Mouse (Mus musculus): ENCODE data around the gene Acsf3. TPM values are rescaled to one million over a fixed set of nuclear protein-coding genes. Genes with fewer than 3 reads are reported as not detected.

Gene Acsf3
- polyA plus RNA-seq, 1 experiment from 2014 or later: 17.4 TPM

GRCm38 (mm10) chr8:122844161-122844560 lies 68.9 kb downstream of the Acsf3 start:
- H3K27me3 ChIP-seq: peaks cover 11% of the 10 kb centered on the region
- no peak overlapping the region for H3K27ac ChIP-seq
- no peak overlapping the region for H3K4me3 ChIP-seq
- no peak overlapping the region for H3K4me2 ChIP-seq
- no peak overlapping the region for H3K9ac ChIP-seq
- WGBS: 81% methylated on average over 3 of the region's 3 CpGs
- no peak for ATAC-seq (ENCODE audit: low FRiP score)
- H3K9me3 ChIP-seq: no peaks in the 10 kb centered on the region
- H3K4me1 ChIP-seq (replicated peaks): peaks cover 5% of the 10 kb centered on the region
- no peaks in the 10 kb centered on the region for H3K36me3 ChIP-seq

- no peak overlapping the region for H3K27ac ChIP-seq
- no peak for ATAC-seq (ENCODE audit: low FRiP score)
- H3K27me3 ChIP-seq: peaks cover 15% of the 10 kb centered on the region
- H3K36me3 ChIP-seq: no peaks in the 10 kb centered on the region
- no peak overlapping the region for H3K9ac ChIP-seq
- no peak overlapping the region for H3K4me3 ChIP-seq
- 80% methylated on average over 4 of the region's 4 CpGs for WGBS
- H3K4me2 ChIP-seq: no peak overlapping the region
- peaks cover 5% of the 10 kb centered on the region for H3K4me1 ChIP-seq (replicated peaks)
- H3K9me3 ChIP-seq: no peaks in the 10 kb centered on the region
These were observed 70.4 kb downstream of the Acsf3 start for GRCm38 (mm10) chr8:122845662-122846061.

- Histone ChIP-seq H3K4me2 (peak within 1 kb of the TSS; percentile 34; the same call in 1 of the 2 replicates), H3K36me3 (no peaks in the 10 kb centered on the region), H3K9me3 (no peaks in the 10 kb centered on the region), H3K9ac (no peak within 1 kb of the TSS), H3K4me1 (replicated peaks) (peaks cover 8% of the 10 kb centered on the region), H3K27ac (no peak within 1 kb of the TSS), H3K4me3 (no peak within 1 kb of the TSS), H3K27me3 (peaks cover 12% of the 10 kb centered on the region)
- no peak for ATAC-seq (ENCODE audit: low FRiP score)
- WGBS: 15% methylated on average over 18 of the region's 18 CpGs
These were observed 72.7 kb downstream of the Acsf3 start, which contains the start of gene Cdh15 for GRCm38 (mm10) chr8:122847829-122848561. Cdh15 (plus strand) TSS chr8:122847966.

- Histone ChIP-seq H3K36me3 (no peaks in the 10 kb centered on the region), H3K4me1 (replicated peaks) (peaks cover 21% of the 10 kb centered on the region), H3K4me3 (no peak overlapping the region), H3K9ac (no peak overlapping the region), H3K27ac (no peak overlapping the region), H3K27me3 (peaks cover 17% of the 10 kb centered on the region), H3K4me2 (no peak overlapping the region), H3K9me3 (no peaks in the 10 kb centered on the region)
- ATAC-seq (ENCODE audit: low FRiP score): no peak
- 73% methylated on average over 10 of the region's 11 CpGs for WGBS
These were observed 74.0 kb downstream of the Acsf3 start for GRCm38 (mm10) chr8:122849152-122849910.

- Histone ChIP-seq H3K27me3 (peaks cover 23% of the 10 kb centered on the region), H3K9ac (no peak overlapping the region), H3K27ac (no peak overlapping the region), H3K9me3 (no peaks in the 10 kb centered on the region), H3K4me3 (no peak overlapping the region), H3K4me1 (replicated peaks) (peaks cover 22% of the 10 kb centered on the region), H3K36me3 (no peaks in the 10 kb centered on the region), H3K4me2 (no peak overlapping the region)
- ATAC-seq (ENCODE audit: low FRiP score): no peak
- 64% methylated on average over 3 of the region's 3 CpGs for WGBS
These were observed 75.5 kb downstream of the Acsf3 start for GRCm38 (mm10) chr8:122850641-122851240.

DNA sequence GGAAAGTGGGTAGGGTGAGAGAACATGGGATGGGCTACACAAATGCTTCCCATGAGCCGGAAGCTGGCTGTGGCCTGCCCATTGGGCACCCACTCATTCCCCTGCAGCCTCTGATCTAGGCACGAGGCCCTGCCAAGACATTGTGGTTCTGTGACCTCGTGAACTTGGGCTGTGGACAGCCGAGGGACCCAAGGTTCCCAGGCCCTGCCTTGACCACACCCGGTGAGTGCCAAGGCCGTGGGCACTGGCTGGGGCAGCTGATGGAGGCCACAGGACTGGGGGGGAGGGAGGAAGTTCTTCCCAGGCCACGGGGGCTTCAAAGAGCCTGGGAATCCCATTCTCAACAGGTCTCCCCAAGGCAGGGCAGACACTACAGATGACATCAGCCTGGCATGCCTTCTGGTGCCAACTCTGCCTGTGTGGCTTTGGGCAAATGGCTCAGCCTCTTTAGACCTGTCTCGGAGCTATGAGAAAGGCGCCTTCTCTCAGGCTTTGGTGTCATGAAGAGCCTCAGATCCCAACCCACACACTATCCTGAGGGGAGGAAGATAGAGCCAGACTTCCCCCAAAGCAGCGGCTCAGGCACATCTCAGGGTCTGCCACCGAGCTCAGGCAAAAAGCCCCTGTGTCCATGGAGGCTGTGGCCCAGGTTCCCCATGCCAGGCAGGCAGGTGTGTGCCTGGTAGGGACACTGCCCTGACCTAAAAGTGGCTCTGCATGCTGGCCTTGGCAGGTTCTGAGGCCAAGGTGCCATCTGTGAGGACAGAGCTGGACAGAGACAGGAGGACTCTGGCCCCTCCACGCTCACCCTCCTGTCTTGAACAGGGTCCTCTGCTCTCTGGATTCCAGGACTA lies 76.6 kb downstream of the Acsf3 start:
- WGBS: 86% methylated on average over 12 of the region's 12 CpGs
- no peaks in the 10 kb centered on the region for H3K36me3 ChIP-seq
- H3K9ac ChIP-seq: no peak overlapping the region

GRCm38 (mm10) chr8:122852546-122852905 lies 77.2 kb downstream of the Acsf3 start:
- H3K4me1 ChIP-seq (replicated peaks): peaks cover 22% of the 10 kb centered on the region
- H3K9ac ChIP-seq: no peak overlapping the region
- no peaks in the 10 kb centered on the region for H3K36me3 ChIP-seq
- H3K27ac ChIP-seq: no peak overlapping the region
- no peak overlapping the region for H3K4me3 ChIP-seq
- no peak for ATAC-seq (ENCODE audit: low FRiP score)
- H3K27me3 ChIP-seq: peaks cover 23% of the 10 kb centered on the region
- H3K9me3 ChIP-seq: no peaks in the 10 kb centered on the region
- WGBS: 86% methylated on average over 1 of the region's 1 CpGs
- H3K4me2 ChIP-seq: no peak overlapping the region

More for the DNA sequence above, 76.6 kb downstream of the Acsf3 start:
- ATAC-seq (ENCODE audit: low FRiP score): no peak
- no peak overlapping the region for H3K27ac ChIP-seq
- H3K27me3 ChIP-seq: peaks cover 23% of the 10 kb centered on the region
- no peaks in the 10 kb centered on the region for H3K9me3 ChIP-seq
- H3K4me2 ChIP-seq: no peak overlapping the region
- no peak overlapping the region for H3K4me3 ChIP-seq
- H3K4me1 ChIP-seq (replicated peaks): peaks cover 22% of the 10 kb centered on the region

GRCm38 (mm10) chr8:122853340-122853771 lies 78.1 kb downstream of the Acsf3 start:
- Histone ChIP-seq H3K4me1 (replicated peaks) (peaks cover 18% of the 10 kb centered on the region), H3K4me2 (peak overlapping the region; percentile 1; the same call in 1 of the 2 replicates), H3K27ac (no peak overlapping the region), H3K27me3 (peaks cover 25% of the 10 kb centered on the region), H3K4me3 (no peak overlapping the region), H3K36me3 (no peaks in the 10 kb centered on the region), H3K9me3 (no peaks in the 10 kb centered on the region), H3K9ac (0 out of 2 replicates have a peak overlapping the region, but pooled peaks have one; percentile 9)
- ATAC-seq (ENCODE audit: low FRiP score): peak; percentile 43
- 6% methylated on average over 11 of the region's 11 CpGs for WGBS

DNA sequence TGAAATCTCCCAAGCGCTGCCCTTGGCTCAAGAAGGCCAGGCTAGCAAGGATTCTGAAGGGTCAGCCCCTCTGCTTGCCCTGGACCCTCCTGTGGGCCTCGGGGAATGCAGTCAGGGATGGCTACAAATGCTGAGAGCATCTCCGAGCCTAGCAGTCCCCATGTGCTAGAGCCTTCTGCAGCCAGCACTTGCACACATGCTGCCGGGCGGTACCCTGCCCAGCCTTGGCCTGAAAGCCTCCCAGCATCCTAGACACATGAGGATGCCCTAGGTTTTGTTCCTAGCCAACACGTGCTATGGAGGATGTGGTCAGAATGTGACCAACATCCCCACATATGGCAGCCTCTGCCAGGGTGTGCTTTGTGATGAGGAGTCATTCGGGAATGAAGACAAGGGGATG lies 79.1 kb downstream of the Acsf3 start:
- H3K9me3 ChIP-seq: no peaks in the 10 kb centered on the region
- H3K9ac ChIP-seq: no peak overlapping the region
- no peak for ATAC-seq (ENCODE audit: low FRiP score)
- no peaks in the 10 kb centered on the region for H3K36me3 ChIP-seq
- peaks cover 15% of the 10 kb centered on the region; the same call in 1 of the 2 replicates for H3K27me3 ChIP-seq
- 78% methylated on average over 7 of the region's 7 CpGs for WGBS
- H3K27ac ChIP-seq: no peak overlapping the region
- no peak overlapping the region for H3K4me2 ChIP-seq
- peaks cover 17% of the 10 kb centered on the region for H3K4me1 ChIP-seq (replicated peaks)
- no peak overlapping the region for H3K4me3 ChIP-seq

DNA sequence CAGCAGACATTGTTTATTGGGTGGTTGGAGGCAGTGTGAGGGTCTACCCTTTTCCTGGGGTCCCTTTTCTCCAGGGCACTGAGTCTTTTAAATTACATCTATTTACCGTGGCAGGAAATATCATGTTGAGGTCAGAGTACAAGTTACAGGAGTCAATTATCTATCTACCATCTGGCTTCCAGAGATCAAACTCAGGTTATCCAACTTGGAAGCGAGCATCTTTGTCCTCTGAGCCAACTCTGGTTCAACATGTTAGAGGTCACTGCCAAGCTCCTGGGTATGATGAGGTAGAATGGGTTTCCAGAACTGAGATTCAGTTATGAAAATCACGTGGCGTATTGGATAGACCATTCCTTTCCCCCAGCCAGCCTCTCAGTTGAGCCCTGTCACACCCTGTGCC lies 79.8 kb downstream of the Acsf3 start:
- Histone ChIP-seq H3K4me1 (replicated peaks) (peaks cover 17% of the 10 kb centered on the region), H3K27me3 (0 out of 2 replicates have a peak, but pooled peaks cover 13% of the 10 kb centered on the region), H3K27ac (no peak overlapping the region), H3K4me2 (no peak overlapping the region), H3K9me3 (no peaks in the 10 kb centered on the region), H3K36me3 (no peaks in the 10 kb centered on the region), H3K9ac (no peak overlapping the region), H3K4me3 (no peak overlapping the region)
- ATAC-seq (ENCODE audit: low FRiP score): no peak
- WGBS: 93% methylated on average over 4 of the region's 4 CpGs

GRCm38 (mm10) chr8:122856288-122856687 lies 81.0 kb downstream of the Acsf3 start:
- no peak overlapping the region for H3K4me3 ChIP-seq
- H3K4me1 ChIP-seq (replicated peaks): peaks cover 17% of the 10 kb centered on the region
- ATAC-seq (ENCODE audit: low FRiP score): no peak
- H3K36me3 ChIP-seq: no peaks in the 10 kb centered on the region
- H3K9me3 ChIP-seq: no peaks in the 10 kb centered on the region
- no peak overlapping the region for H3K9ac ChIP-seq
- H3K27me3 ChIP-seq: 0 out of 2 replicates have a peak, but pooled peaks cover 13% of the 10 kb centered on the region
- WGBS: 82% methylated on average over 8 of the region's 8 CpGs
- no peak overlapping the region for H3K4me2 ChIP-seq
- no peak overlapping the region for H3K27ac ChIP-seq
